Mouse (Mus musculus) spleen, postnatal 4 days (tissue): ENCODE measurements around the gene Atp7a.
A peak's percentile ranks its signal among the peaks of the same experiment; 100 is the strongest.

Source experiments
- DNase-seq, 2 experiments: peaks; one replicate each; pipeline ENCODE4 v3.0.0; 2022; ENCODE audit warnings: low spot score in 2 of 2

The Atp7a gene

DNA sequence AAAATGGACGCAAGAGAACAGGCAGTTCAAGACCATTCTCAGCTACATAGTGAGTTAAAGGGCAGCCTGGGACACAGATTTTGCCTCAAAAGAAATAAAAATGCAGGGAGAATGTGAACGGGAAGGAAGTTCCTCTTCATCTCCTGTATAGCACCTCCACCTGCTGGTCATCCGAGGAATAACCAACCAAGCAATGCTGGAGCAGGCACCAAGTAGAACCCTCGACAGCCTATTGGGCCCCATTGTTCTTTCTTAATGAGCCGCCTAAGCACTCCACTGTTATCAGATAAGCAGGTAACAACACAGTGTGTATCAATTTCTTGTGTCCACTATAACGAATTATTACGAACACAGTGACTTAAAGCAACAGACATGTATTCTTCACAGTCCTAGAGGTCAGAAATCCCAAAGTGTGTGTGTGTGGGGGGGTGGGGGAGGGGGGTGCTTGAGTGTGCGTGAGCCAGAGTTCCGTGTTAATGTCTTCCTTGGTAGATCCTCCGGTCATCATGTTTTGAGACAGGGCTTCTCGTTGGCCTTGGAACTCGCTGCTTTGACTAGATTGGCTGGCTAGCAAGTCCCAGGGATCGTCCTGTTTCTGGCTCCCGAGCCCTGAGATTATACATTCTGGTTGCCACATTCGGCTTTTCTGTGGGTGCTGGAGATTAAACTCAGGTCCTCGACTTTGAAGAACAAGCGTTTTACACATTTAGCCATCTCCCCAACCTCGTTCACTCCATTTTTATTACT is 144.2 kb downstream of the Atp7a start:
- peak; percentile 66 to 83 for DNase-seq

GRCm38 (mm10) chrX:106171853-106172154 is 144.7 kb downstream of the Atp7a start:
- no peak for DNase-seq
